Mouse (Mus musculus) small intestine, adult 2 months (tissue): ENCODE measurements around the gene Porcn. TPM values are rescaled to one million over a fixed set of nuclear protein-coding genes. Genes with fewer than 3 reads are reported as not detected.

Experiments used
- H3K27ac ChIP-seq: fragments of 200-500 bp; 2 replicates; pipeline ENCODE4 v1.5.1; 2012; ENCODE audit warnings: low read depth, low read length, control low read depth, inconsistent platforms; ENCODE audit not compliant: insufficient read depth
- H3K27me3 ChIP-seq: fragments of 200-500 bp; 2 replicates; pipeline ENCODE4 v1.6.1; 2012; ENCODE audit warnings: mild to moderate bottlenecking, moderate library complexity, low read length, inconsistent platforms; ENCODE audit not compliant: control insufficient read depth, insufficient read depth
- H3K36me3 ChIP-seq: fragments of 200-500 bp; 2 replicates; pipeline ENCODE4 v1.6.1; 2012; ENCODE audit warnings: mild to moderate bottlenecking, low read length, control low read depth, inconsistent platforms; ENCODE audit not compliant: control insufficient read depth, insufficient read depth
- H3K4me1 ChIP-seq: fragments of 200-500 bp; 2 replicates; pipeline ENCODE4 v1.6.1; 2012; ENCODE audit warnings: low read length, inconsistent platforms, mixed read lengths; ENCODE audit not compliant: control insufficient read depth, insufficient read depth, insufficient read length
- H3K4me3 ChIP-seq: fragments of 200-500 bp; 2 replicates; pipeline ENCODE4 v1.5.1; 2012; ENCODE audit warnings: low read depth, mild to moderate bottlenecking, control low read depth, inconsistent platforms, low read length, moderate library complexity
- CTCF ChIP-seq: fragments of 200-500 bp; IDR thresholded peaks from 2 replicates; pipeline ENCODE4 v1.5.1; 2012; ENCODE audit warnings: low read depth, mild to moderate bottlenecking, control low read depth, inconsistent platforms, low read length, moderate library complexity, mixed read lengths; ENCODE audit not compliant: insufficient replicate concordance, insufficient read length; ENCODE audit errors: extremely low read depth
- POLR2A ChIP-seq: fragments of 200-500 bp; IDR thresholded peaks from 2 replicates; pipeline ENCODE4 v1.6.1; 2012; ENCODE audit warnings: low read depth, mild to moderate bottlenecking, control low read depth, inconsistent platforms, low read length, moderate library complexity
- WGBS: fragments of 180-500 bp; shearing (Covaris S2); methylation state at CpG from one replicate; pipeline ENCODE4 v1.1.7; 2018; 5-methylcytosine and 5-hydroxymethylcytosine counted together
- polyA plus RNA-seq: library from polyadenylated mRNA; depleted of rRNA; stranded (reverse); fragments of >200 nt; gene quantifications from 2 replicates; pipeline ENCODE4 v1.2.3, GENCODE M21; 2012

Porcn gene
- polyA plus RNA-seq, 1 experiment: 6.8 TPM

DNA sequence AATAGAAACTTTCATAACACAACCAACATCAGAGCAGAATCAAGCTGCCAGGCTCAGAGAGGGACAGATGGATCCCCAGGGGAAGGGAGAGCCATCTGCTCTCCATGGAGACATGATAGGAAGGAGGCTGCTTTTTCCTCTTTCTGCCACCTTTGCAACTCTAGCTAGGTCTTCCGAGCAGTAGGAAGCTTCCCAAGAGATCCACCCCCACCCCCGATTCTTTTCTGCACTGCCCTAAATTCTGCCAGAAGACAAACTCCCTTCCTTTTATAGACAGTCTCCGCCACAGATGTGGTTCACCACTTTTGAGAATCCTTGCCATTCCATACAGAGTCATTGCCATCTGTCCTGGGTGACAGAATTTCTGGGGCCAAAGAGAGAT, 16.0 kb upstream of the Porcn start:
- WGBS: 68% methylated on average over 3 of the region's 3 CpGs
- no peak overlapping the region for H3K27ac ChIP-seq
- TF ChIP-seq CTCF (no peak), POLR2A (no peak)
- H3K4me1 ChIP-seq: no peaks in the 10 kb centered on the region
- H3K4me3 ChIP-seq: no peak overlapping the region
- H3K36me3 ChIP-seq: no peaks in the 10 kb centered on the region
- no peaks in the 10 kb centered on the region for H3K27me3 ChIP-seq

DNA sequence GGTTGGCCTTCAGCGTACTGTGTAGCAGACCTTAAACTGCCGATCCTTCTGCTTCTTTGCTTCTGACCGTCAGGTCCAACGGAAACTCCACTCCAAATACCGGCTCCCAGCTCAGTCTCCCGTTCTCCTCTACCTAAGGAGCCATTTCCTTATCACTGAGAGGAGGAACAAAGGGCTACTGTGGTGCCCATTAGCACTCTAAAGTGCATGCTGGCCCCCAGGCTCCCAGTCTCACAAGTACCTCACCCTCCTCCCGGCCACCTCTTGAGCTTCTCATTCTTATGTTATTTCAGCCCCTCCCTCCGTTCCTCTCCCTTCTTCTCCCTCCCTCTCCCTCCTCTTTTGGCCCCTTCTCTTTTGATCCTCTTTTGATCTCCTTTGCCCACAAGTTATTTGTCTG, 13.3 kb upstream of the Porcn start:
- no peak overlapping the region for H3K4me3 ChIP-seq
- H3K27me3 ChIP-seq: no peaks in the 10 kb centered on the region
- no peak overlapping the region for H3K27ac ChIP-seq
- H3K36me3 ChIP-seq: no peaks in the 10 kb centered on the region
- WGBS: 36% methylated on average over 8 of the region's 8 CpGs
- no peak for TF ChIP-seq POLR2A
- no peak for TF ChIP-seq CTCF
- no peaks in the 10 kb centered on the region for H3K4me1 ChIP-seq

GRCm38 (mm10) chrX:8218114-8218513, 11.8 kb upstream of the Porcn start:
- H3K27me3 ChIP-seq: no peaks in the 10 kb centered on the region

GRCm38 (mm10) chrX:8217383-8217782, 11.1 kb upstream of the Porcn start:
- no peaks in the 10 kb centered on the region for H3K4me1 ChIP-seq
- TF ChIP-seq CTCF (no peak), POLR2A (no peak)
- 66% methylated on average over 6 of the region's 6 CpGs for WGBS
- no peak overlapping the region for H3K4me3 ChIP-seq
- H3K27ac ChIP-seq: no peak overlapping the region
- H3K36me3 ChIP-seq: no peaks in the 10 kb centered on the region
- H3K27me3 ChIP-seq: no peaks in the 10 kb centered on the region

More at GRCm38 (mm10) chrX:8218114-8218513, 11.8 kb upstream of the Porcn start:
- 33% methylated on average over 2 of the region's 2 CpGs for WGBS
- H3K4me3 ChIP-seq: no peak overlapping the region
- no peaks in the 10 kb centered on the region for H3K36me3 ChIP-seq
- H3K4me1 ChIP-seq: no peaks in the 10 kb centered on the region
- no peak overlapping the region for H3K27ac ChIP-seq
- TF ChIP-seq POLR2A: no peak
- TF ChIP-seq CTCF: no peak

DNA sequence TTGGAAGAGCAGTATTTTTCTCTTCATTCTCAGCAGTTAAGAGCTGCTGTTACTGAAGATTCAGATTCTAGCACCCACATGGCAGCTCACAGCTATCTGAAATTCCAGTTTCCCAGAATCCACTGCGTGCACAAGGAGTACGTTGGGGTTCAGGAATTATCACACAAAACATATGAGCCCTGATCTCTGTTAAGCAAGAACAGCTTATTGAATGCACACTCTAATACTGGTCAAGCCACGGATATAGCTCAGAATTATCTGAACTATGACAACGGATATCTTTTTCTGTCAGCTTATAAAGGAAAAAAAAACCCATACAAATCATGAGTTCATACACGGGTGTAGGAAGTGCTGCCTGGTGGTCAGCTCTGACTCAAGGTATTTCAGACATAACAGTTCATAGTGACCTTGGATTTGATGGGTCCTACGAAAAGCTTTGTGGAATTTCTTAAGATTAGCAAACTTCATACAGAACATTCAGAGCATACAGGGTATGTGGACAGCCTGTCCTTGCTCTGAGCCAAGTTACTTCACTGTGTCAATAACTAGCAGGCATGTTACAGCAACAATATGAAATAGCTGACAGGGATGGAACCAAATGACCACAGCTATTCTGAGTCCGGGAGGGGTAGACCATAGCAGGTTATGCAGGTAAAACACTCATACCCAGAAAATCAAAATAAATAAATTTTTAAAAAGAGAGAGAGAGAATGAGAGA, 5.3 kb upstream of the Porcn start:
- Histone ChIP-seq H3K4me1 (no peaks in the 10 kb centered on the region), H3K4me3 (no peak overlapping the region), H3K27me3 (no peaks in the 10 kb centered on the region), H3K36me3 (no peaks in the 10 kb centered on the region), H3K27ac (no peak overlapping the region)
- TF ChIP-seq POLR2A (no peak), CTCF (no peak)
- 71% methylated on average over 7 of the region's 7 CpGs for WGBS

DNA sequence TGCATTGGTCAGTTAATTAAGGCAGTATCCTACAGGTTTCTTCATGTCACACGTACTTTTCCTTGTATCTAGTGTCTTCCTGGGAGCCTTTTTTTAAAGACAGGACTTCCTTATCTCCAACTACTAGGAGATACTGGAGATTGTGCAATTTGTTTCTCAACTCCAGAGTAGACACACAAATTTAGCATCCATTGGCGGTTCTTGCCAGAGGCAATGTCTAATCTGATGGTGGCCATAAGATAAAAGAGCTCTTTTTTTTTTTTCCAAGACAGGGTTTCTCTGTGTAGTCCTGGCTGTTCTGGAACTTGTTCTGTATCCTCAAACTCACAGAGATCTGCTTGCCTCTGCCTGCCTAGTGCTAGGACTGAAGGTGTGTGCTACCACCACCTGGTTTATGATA, 3.4 kb upstream of the Porcn start:
- WGBS: 43% methylated on average over 2 of the region's 2 CpGs
- Histone ChIP-seq H3K27ac (no peak overlapping the region), H3K4me1 (no peaks in the 10 kb centered on the region; the same call in 1 of the 2 replicates), H3K4me3 (no peak overlapping the region), H3K36me3 (no peaks in the 10 kb centered on the region), H3K27me3 (no peaks in the 10 kb centered on the region)
- TF ChIP-seq CTCF (no peak), POLR2A (no peak)

DNA sequence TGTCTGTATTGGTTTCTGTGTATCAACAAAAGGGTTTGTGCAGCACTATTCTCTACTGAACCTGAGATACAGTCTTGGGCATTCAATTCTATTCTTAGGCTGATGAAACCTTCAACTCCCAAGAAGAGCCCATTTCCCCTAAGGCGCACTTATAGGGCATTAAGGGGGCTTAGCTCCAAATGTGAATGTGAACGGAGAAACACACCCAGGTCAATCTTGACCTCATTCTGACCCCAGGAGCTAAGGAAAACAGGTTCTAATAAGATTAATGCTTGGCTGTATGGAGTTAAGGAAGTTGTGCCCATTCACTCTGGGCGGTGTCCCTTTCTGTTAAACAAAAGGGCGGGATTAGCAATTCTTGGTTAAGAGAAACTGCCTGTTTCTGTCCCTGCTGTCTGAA, 899 bp upstream of the Porcn start:
- WGBS: 17% methylated on average over 4 of the region's 4 CpGs

More for the DNA sequence above, 899 bp upstream of the Porcn start:
- H3K27ac ChIP-seq: no peak overlapping the region
- no peaks in the 10 kb centered on the region for H3K36me3 ChIP-seq
- no peaks in the 10 kb centered on the region for H3K27me3 ChIP-seq
- no peaks in the 10 kb centered on the region; the same call in 1 of the 2 replicates for H3K4me1 ChIP-seq
- no peak for TF ChIP-seq POLR2A
- no peak for TF ChIP-seq CTCF
- H3K4me3 ChIP-seq: no peak overlapping the region
